ENCODE assay signal across 20 mouse cellular contexts in genomic region chr9:111026791-111027190, GRCm38 (mm10). TPM values are rescaled to one million over a fixed set of nuclear protein-coding genes. Genes with fewer than 3 reads are reported as not detected.
"Had no signal": no experiment of that assay in that cellular context is flagged by ENCODE, and none has a peak within 500 bp of the region (broad histone marks: within the 10 kb centered on the region; RNA-seq: fewer than 3 reads in every experiment).

No protein-coding gene starts in this region.

- H3K9me3 ChIP-seq: neural tube, embryonic 13.5 days; neural tube, embryonic 15.5 days; stomach, embryonic 15.5 days had no signal

- H3K9ac ChIP-seq: neural tube, embryonic 13.5 days; neural tube, embryonic 15.5 days; stomach, embryonic 15.5 days had no signal

- H3K36me3 ChIP-seq: neural tube, embryonic 13.5 days; neural tube, embryonic 15.5 days; stomach, embryonic 15.5 days had no signal

- DNase-seq: retina, postnatal 1 day; right cerebral cortex, adult 18-20 months; right cerebral cortex, postnatal 14 days; right cerebral cortex, postnatal 25 days; right cerebral cortex, postnatal 4 days; spleen, adult 18-20 months; thymus, adult 2 months; thymus, postnatal 14 days; thymus, postnatal 25 days; thymus, postnatal 36 days; thymus, postnatal 4 days had no signal

- H3K27ac ChIP-seq: neural tube, embryonic 13.5 days; neural tube, embryonic 15.5 days; stomach, embryonic 15.5 days; stomach, postnatal 0 days had no signal

- H3K4me3 ChIP-seq: neural tube, embryonic 13.5 days; neural tube, embryonic 15.5 days; stomach, embryonic 15.5 days had no signal

- H3K4me1 ChIP-seq: neural tube, embryonic 13.5 days; neural tube, embryonic 15.5 days; stomach, embryonic 15.5 days had no signal

- H3K4me2 ChIP-seq: neural tube, embryonic 13.5 days; neural tube, embryonic 15.5 days; stomach, embryonic 15.5 days had no signal

- H3K27me3 ChIP-seq: neural tube, embryonic 13.5 days; neural tube, embryonic 15.5 days; stomach, embryonic 15.5 days had no signal

RNA-seq across cellular contexts. Expression of gene Ltf, which starts 7.7 kb away (rescaled TPM):
- polyA plus RNA-seq: testis, adult 2 months; urinary bladder, adult 2 months had no signal

RNA-seq across cellular contexts. Expression of gene Rtp3, which starts 36.4 kb away (rescaled TPM):
- total RNA-seq: neutrophil, adult 5-6 weeks had no signal
- polyA plus RNA-seq: neural tube, embryonic 13.5 days; neural tube, embryonic 14.5 days; stomach, embryonic 14.5 days; stomach, postnatal 0 days had no signal
